Mouse (Mus musculus) cerebellum, postnatal 36 days (tissue): Measurements from ENCODE around the gene Opa1.

Experiments
- DNase-seq, 2 experiments: peaks; one replicate each; pipeline ENCODE4 v3.0.0; 2021 to 2022; ENCODE audit warnings: mixed read lengths in 2 of 2

Gene Opa1

DNA sequence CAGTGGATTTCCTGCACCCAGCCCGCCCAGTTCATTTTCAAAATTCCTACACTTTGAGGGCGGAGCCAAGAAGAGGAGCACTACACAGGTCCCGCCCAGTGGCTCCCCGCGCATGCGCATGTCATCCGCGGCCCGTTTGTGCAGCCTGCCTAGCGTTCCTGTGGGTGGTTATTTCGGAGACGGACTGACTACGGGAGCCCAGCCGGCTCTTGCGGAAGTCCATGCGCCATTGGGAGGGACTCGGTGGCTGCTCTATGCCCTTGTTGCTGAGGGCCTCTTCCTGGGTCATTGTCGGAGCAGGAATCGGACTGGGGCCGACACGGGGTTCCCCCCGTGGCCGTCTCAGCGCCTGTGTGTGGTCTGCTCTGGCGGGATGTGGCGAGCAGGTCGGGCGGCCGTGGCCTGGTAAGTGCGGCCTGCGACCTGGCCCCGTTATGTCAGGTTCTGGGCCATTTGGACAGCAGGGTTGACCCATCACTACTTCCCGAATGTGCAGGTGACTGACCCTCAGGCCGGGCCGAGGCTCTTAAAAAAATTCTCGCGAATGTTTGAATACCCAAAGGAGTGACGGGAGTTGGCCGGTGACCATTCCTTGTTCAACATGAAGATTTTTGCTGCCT is at the start of gene Opa1:
Gene Opa1, plus strand, starts transcription at position 168 of the 620 bp plus-strand sequence.
- DNase-seq, result peak; percentile 93 to 100

DNA sequence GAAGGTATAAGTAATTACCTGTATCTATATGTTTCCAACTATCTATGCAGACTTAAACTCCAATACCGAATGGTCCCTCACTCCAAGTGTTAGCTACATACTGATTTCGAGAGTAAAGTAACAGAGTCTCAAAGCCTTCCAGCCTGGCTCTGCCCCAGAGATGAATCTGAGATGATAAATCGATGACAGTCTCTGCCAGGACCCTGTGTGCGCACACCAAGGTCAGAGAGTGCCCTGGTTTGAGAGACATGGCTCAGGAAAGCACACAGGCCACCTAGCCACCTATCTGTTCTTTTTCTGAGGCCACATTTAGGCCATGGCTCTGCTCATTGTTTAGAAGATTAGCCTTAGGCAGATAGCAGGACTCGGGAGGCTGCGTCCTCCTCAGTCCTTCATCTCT is 45.5 kb upstream of the Opa1 start:
- DNase-seq, result no peak

DNA sequence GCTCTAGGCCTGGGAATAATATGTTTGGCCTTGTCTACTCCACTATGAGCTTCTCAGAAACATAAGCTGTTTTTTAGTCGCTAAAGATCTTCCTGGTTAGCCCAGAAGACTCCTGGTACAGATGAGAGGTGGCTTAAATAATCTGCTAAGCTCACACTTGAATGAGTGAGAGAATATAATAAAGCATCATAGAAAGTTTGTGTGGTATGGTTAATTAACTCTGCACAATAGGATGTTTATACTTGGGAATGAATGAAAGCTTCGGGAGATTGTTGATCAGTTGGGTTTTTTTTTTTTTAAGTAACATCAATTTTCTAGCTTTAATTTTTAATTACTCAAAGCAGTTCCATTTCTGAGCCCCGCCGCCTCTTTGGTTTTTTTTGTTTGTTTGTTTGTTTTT is 43.3 kb upstream of the Opa1 start:
- DNase-seq, result no peak

DNA sequence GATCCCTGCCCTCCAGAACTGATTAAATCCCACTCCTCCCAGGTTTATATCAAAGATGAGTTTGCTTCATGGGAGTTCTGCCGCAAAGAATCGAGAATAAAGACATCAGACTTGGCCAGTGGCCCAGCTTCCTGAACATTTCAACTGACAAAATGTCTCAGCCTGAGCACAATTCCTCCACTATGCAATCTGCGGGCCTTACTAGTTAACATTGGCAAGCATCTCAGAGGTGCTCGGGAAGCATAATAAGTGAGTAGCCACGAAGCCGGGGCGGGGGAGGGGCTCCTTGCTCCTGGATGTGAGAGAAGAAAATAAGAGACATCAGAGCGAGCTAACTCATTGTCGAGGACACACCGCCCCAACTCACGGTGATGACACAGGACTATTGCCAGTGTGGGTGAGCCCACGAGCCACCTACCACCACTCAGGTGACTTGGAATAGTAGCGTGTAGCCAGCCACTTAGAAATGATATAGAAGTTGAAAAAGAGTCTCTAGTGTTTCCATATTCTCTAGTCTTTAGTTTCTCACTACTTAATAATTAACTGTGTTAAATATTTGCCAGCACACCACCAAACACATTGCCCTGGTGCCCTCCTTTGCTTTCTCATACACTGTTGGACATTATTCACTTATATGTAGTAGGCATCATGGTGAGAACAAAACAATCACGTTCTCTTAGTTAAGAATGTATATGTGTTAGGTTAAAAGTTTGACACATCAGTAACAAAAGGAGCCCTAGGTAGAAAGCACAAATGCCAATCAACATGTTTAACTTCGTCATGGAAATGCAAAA is 42.5 kb upstream of the Opa1 start:
- DNase-seq, result peak in 1 of 2 experiments; percentile 6

DNA sequence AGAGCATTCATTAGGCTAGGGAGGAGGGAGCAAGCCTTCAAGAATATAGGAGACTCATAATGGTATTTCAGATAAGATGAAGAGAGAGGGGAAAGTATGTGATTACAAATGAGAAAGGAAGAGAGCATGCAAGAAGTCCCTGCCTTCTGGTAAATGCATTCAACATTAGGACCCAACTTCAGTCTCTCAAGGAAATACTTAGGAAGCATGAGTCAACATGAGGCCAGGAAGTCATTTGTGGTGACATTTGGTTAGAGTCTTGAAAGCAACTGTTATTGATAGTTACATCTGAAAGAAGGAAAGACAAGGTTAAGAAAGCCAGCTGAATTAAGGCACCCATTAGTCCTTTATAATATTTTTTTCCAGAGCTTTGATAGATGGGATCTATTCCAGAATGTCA is 39.2 kb upstream of the Opa1 start:
- no peak for DNase-seq

DNA sequence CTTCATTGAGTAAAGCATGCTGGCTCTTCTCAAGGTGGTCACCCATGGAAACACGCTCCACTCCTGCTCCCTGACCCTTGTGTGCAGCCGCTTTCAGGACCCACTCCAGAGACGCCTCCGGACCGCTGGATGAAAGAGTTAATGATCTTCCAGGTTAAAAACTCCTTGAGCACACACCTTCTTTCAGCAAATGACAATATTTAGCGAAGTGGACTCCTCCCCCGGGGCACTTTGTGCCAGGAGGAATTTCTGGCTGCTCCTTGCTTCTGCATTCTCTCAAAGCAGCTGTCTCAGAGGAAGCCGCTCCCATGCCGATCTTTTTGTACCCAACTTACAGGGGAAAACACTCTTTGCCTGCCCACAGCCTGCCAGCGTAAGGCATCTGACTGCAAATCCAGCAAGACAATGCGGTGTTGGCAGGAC is 37.9 kb upstream of the Opa1 start:
- no peak for DNase-seq

DNA sequence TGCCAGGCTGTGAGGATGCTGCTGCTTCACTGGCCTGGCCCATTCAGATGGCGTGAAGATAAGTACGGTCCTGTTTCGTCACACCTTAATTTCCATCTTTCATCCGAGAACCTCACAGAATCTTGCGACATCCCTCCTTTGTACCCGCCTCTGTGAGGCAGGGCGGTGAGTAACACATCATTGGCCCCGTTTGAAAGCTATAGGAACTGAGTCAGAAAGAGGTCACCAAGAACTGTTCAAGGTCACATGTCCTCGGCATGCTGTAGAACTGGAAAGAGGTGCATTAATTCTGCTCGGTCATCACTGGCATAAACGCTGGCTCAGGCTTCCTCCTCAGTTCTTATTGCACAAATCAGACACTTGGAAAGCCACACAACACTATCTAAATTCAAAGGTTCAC is 34.3 kb upstream of the Opa1 start, which contains the start of gene Atp13a4:
Gene Atp13a4, minus strand, starts transcription at position 36 of the 400 bp plus-strand sequence.
- no peak for DNase-seq

DNA sequence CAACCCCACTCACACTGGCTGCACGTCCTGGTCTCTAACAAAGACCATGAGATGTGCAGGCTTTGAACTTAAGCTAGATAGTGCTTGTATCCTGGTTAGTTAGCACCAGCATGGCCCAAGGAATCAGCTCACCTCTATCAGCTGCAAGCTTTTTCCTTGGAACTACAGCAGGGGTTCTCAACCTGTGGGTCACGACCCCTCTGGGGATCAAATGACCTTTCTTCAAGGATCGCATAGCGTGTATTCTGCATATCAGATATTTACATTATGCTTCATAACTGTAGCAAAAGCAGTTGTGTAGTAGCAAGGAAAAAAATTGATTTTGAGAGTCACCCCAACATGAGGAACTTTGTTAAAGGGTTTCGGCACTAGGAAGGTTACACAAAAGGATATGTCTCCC is 19.5 kb upstream of the Opa1 start:
- DNase-seq, result no peak

DNA sequence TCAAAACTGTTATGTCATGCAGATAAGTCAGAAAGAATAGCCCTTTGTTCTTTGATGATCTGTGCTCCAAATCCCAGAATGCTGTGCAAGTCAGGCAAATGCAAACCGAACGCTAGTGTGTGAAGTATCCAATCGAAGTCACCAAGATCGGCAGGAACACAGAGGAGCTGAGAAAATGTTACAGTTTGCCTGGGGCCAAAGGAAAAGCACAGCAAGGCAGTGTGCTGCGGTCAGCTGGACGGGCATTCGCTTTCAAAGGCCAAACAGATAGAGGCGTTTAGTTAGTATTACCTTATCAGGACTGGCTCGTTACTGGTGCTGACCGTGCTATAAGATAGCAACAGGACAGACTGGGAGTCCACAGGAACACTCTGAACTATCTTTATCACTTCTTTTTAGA is 18.7 kb upstream of the Opa1 start:
- DNase-seq, result peak in 1 of 2 experiments; percentile 20

DNA sequence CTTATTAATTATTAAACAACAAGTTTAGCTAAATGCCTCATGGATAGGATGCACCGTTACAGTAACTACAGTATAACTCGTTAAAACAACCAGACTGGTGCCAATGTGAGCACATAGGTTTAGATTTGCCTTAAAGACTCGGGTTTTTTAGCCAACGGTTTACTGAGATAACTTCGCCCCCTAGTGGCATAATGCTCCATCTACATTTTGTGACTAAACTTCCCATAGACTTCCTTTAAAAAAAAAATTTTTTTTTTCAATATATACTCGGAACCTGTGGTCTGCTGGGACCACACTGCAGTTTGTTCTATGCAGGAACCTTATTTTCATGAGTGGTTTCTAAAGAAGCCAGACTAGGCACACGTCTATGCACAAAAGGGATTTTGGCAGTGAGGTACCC is 18.3 kb upstream of the Opa1 start:
- peak; percentile 21 to 61 for DNase-seq

DNA sequence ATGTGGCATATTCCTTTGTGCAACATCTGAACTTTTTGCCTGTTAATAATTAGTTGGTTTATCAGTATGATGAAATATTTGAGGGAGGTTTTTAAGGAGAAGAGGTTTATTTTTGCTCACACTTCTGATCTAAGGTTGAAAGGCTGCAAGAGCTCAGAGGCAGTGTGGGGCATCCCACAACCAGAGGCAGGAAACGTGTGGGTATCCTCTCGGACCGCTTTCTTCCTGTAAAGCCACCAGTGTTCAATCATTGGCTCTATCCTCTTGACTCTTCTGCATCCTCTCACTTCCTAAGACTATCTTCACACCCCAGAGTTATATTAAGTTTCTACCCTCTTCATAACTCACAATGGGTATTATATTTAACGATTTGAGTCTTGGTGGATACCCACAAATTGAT is 5.1 kb upstream of the Opa1 start:
- no peak for DNase-seq

DNA sequence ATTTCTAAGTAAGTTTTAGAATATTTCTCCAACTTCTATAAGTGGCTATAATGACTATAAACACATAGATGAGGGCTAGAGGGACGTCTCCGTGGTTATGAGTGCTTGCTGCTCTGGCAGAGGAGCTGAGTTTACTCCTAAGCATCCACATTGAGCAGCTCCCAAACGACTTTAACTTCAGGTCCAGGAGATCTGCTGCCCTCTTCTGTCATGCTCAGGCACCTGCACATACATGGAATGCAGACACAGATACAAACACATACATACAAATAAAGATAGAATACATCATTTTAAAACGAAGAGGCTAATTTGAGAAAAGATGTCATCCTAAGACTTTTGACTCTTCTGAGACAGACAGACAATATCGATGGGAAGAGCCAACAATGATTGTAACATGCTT is 3.5 kb upstream of the Opa1 start:
- DNase-seq, result no peak

DNA sequence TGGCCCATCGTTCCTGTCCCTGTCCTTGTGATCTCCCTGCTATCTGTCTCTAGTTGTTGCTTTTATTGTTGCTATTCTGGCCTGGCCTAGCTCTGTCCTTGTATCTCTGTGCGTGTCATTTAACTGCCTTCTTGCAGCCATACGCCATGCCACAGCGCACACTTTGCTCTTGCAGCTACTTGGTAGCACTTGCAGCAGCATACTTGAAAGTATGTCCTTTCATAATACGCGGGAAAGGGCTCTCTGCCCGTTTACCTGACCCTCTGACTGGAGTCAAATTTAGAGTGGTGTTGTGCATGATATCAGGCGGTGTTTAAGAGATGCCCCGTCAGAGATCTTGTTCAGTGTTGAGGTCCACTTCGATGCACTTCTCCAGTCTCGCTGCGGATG is 648 bp downstream of the Opa1 start:
- DNase-seq, result no peak

DNA sequence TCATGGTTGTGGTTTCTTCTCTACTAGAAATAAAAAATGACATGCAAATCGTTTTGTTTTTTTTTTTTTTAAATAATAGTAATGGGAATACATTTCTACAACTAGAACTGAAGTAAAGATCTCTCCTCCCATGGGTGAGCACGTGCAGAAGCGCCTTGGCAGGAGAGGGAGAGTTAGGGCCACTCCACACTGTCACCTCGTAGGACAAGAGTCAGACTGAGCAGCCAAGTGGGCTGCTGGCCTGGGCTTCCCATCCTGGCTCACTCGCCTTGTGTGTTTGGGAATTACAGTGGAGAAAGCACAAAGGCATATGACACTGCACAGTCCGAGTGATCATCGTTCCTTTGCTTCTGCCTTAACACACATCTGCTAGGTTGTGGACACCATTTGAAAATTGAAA is 13.0 kb downstream of the Opa1 start:
- DNase-seq, result no peak

DNA sequence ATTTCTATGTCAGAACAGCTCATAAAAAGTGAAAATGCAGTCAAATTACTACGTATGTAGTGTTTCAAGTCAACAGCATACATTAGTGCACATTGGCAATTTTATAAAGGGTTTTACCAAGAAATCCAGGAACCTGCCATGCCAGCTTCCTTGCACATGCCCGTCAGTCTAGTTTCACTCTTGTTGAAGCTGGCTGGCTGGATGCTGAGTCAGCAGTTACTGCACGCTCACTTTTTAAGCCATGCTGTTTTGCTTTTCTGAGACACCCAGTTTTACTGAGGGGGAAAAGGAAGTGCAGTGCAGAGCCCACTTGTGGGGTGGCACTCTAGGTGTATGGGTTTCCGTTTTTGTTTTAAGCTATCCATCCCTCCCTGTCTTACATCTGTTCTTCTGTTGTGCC is 18.0 kb downstream of the Opa1 start:
- no peak for DNase-seq

DNA sequence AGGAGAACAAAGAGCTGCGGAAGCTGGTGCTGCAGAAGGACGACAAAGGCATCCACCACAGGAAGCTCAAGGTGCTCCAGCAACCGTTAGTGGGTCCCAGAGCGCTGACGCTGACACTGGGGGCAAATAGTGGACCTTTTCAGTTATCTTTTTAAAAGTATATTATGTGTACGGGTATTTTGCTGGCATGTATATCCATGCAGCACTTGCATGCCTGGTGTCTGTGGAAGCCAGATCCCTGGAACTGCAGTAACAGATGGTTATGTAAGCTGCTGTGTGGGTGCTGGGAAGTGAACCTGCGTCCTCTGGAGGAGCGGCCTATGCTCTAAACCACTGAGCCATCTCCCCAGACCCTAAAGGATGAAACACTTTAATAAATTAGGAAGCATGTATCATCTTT is 26.4 kb downstream of the Opa1 start:
- no peak for DNase-seq

DNA sequence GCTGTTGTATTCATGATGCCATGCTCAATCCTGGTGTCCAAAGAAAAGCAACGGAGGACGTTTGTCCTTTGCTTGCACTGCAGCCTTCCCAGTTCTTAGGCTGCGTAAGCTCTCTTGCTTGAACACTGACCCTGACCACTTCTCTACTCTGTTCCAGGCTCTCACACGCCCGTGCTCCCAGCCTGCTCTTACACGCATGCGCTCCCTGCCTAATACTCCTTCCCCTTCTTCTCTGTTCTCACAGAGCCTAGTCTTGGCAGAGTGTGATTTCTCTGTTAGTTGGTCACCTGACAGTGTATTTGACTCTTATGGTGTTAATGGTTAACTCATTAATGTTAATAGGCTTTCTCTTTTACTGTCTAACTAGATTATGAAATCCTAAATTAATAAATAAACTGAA is 28.0 kb downstream of the Opa1 start:
- DNase-seq, result no peak

DNA sequence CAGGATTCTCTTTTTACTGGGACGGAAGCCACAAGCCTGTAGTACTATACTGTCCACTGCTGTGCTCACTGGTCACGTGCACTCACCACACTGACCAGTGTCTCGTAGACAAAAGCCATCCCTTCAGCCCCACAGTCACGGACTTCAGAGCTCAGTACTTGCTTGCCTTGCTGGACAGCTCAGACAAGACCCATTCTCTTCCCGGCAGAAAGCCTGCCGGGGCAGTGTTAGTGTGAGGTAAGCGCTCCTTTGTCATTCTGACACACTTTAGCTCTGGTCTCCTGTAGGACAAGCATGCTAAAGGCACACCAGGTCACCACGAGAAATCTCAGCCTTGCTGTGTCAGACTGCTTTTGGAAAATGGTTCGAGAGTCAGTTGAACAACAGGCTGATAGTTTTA is 35.6 kb downstream of the Opa1 start:
- DNase-seq, result no peak

DNA sequence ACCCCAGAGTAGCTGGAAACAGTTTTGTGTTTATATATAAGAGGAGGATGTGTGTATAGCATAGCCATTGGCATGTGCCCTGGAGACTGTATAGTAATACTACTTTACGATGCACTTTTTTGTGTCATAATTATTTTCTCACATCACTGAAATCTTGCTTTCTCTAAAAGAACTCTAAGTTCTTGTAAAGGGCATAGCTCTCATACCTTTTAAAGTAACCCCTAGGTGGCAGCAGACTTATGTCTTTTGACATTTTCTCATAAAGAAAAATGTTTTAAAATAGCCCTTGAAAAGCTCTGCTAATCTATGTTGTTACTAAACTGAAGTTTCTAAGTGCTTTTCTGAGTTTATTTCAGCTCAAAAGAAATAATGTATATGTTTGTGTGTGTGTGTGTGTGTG is 49.9 kb downstream of the Opa1 start:
- no peak for DNase-seq

DNA sequence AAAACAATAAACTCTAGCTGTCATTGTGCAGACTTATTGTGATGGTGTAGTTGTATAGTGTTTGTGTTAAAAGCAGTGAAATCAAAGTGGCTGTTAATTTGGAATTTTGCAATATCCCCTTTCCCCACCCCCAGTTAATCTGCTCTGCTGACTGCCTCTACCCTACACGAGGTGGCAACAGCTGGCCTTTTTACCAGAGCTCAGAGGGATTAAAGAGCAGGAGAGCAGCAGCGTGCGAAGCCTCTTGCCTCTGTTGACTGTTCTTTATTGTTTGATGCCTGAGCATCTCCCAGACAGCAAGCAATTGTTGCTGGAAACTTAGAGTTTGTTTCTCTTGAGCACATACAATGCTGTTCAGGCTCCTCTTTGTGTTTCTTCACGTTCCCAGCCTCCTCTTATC is 56.6 kb downstream of the Opa1 start:
- DNase-seq, result no peak

DNA sequence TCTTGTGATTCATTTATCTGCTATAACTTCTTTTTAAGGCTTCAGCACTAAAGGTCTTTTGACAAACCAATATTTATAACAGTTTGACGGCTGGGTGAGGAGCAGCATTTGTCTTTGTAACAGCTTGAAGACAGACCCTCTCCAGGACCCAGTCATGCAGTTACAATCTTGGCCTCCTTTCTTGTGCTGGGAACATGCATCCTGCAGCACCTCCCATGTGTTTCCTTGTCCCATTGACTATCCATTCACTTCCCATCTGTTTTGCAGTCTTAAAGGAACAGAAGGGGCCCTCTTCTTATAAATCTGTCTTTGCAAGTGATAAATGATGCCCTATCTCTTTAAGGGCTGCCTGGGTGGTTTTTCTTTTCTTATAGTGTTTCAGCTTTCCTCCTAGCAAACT is 63.2 kb downstream of the Opa1 start:
- no peak for DNase-seq

DNA sequence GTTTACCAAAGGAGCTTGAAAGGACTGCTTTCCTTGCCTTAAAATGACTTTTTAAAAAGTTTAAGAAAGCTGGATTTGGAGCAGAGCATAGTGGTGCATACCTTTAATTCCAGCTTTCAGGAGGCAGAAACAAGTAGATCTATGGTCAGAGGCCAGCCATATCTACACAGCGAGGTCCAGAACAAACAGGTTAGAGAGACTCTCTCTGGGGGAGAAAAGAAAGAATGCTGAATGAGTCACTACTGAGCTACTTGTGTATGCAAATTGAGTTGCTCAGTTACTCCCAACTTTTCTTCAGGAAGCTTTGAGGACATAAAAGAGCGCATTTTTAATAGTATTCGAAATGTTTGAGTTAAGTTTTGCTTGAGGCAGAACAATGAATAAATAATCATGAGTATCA is 65.7 kb downstream of the Opa1 start:
- DNase-seq, result no peak

DNA sequence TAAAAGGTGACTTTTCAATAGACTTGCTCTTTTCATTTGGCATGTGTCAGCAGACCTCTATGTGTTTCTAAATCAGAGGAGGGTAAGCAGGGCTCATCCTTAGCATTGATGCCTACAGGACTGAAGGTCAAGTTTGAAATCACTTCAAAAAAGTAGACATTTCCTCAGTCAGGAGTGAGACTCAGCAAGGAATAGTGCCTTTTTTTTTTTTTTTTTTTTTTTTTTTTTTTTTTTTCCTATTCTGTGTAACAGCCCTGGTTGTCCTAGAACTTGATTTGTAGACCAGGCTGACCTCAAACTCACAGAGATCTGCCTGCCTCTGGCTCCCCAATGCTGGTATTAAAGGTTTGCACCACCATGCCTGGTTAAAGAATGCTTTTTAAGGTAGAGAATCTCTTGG is 67.1 kb downstream of the Opa1 start:
- DNase-seq, result no peak

DNA sequence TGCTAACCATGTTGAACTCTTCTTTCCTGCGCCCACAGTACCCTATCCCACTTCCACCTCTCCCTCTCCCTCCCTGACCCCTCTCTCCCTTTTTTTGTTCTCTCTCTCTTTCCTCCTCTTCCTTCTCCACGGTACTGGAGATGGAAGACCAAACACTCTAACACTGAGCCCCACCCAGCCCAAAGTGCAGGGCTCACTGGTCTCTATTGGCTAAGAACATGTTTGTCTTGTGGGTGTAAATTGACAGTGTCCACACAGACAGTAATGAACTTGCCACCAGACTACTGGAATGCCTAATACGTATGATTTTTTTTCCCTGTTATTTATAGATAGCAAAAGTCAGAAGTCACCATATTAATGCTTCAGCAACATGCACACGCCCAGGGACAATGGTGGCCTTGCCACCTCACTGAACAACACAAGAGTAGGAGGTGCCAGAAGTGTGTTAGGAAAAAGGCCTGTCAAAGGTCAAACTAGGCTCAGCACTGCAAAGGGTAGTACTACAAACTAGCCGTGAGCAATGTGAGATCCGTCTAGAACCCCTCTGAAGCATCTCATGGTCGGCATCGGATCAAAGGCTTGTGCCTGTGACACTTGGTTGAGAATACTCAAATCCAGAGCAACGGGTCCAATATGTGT is 77.2 kb downstream of the Opa1 start:
- DNase-seq, result no peak
